Mouse (Mus musculus) heart, embryonic 16.5 days (tissue): Measurements from ENCODE around the gene Col6a2. TPM values are rescaled to one million over a fixed set of nuclear protein-coding genes. Genes with fewer than 3 reads are reported as not detected.

Experiments
- ATAC-seq: fragments of 200-750 bp; cut with Nextera tagmentation; replicated peaks from 2 replicates; pipeline ENCODE4 v1.8.0; 2017; ENCODE audit warnings: moderate number of reproducible peaks; ENCODE audit not compliant: insufficient read depth, low FRiP score; ENCODE audit errors: extremely low read depth
- H3K27ac ChIP-seq: fragments of 300-500 bp; sonication (generic); 2 replicates; pipeline ENCODE4 v1.5.1; 2014; ENCODE audit warnings: mild to moderate bottlenecking, low read length, control low read depth, moderate library complexity
- H3K27me3 ChIP-seq: fragments of 300-500 bp; sonication (generic); 2 replicates; pipeline ENCODE4 v1.6.1; 2014; ENCODE audit warnings: low read length, mixed read lengths; ENCODE audit not compliant: control insufficient read depth, insufficient read depth
- H3K36me3 ChIP-seq: fragments of 300-500 bp; sonication (generic); 2 replicates; pipeline ENCODE4 v1.6.1; 2014; ENCODE audit not compliant: control insufficient read depth, insufficient read depth
- H3K4me1 ChIP-seq: fragments of 300-500 bp; sonication (generic); 2 replicates; pipeline ENCODE4 v1.6.1; 2014; ENCODE audit warnings: low read length, mixed read lengths; ENCODE audit not compliant: control insufficient read depth, insufficient read depth
- H3K4me2 ChIP-seq: fragments of 300-500 bp; sonication (generic); 2 replicates; pipeline ENCODE4 v1.6.1; 2014; ENCODE audit warnings: low read depth, mild to moderate bottlenecking, control low read depth, low read length
- H3K4me3 ChIP-seq: fragments of 300-500 bp; sonication (generic); 2 replicates; pipeline ENCODE4 v1.5.1; 2014; ENCODE audit warnings: mild to moderate bottlenecking, control low read depth, low read length
- H3K9ac ChIP-seq: fragments of 300-500 bp; sonication (generic); 2 replicates; pipeline ENCODE4 v1.6.1; 2014; ENCODE audit warnings: low read length, control low read depth
- H3K9me3 ChIP-seq: fragments of 300-500 bp; sonication (generic); replicated peaks from 2 replicates; pipeline ENCODE4 v1.6.1; 2016; ENCODE audit warnings: low read length; ENCODE audit not compliant: control insufficient read depth
- WGBS: fragments of 180-500 bp; shearing (Covaris S2); extraction: QIAGEN DNeasy Blood & Tissue Kit; methylation state at CpG from one replicate; pipeline ENCODE4 v1.1.7; 2014; 5-methylcytosine and 5-hydroxymethylcytosine counted together
- polyA plus RNA-seq: library from polyadenylated mRNA; unstranded; fragments of >200 nt; fragmentation: Nextera tagmentation; extraction: Ambion mirVana; gene quantifications from 2 replicates; pipeline ENCODE4 v1.2.1, GENCODE M21; 2015

Col6a2 gene
- polyA plus RNA-seq, 1 experiment from 2014 or later: 100 TPM

GRCm38 (mm10) chr10:76627714-76628113, 4.3 kb upstream of the Col6a2 start:
- H3K27ac ChIP-seq: no peak overlapping the region
- ATAC-seq: no peak
- H3K9ac ChIP-seq: no peak overlapping the region

DNA sequence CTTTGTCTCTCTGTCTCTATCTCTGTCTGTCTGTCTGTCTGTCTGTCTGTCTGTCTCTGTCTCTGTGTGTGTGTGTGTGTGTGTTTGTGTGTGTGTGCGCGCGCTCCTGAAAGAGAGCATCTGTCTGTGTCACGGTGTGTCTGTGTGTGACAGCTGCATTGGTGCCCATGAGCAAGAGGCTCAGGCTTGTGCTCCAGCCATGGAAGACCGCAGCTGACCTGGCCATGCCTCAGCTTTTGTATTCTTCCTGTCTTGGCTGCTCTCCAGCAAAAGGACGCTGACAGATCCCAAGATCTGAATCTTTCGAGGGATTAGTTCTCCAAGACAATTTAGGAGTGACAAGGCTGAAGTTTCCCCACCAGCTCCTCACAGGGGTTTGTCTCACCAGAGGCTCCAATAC, 1.5 kb upstream of the Col6a2 start:
- Histone ChIP-seq H3K27me3 (no peaks in the 10 kb centered on the region), H3K27ac (no peak overlapping the region), H3K4me3 (no peak overlapping the region), H3K9ac (no peak overlapping the region), H3K4me1 (peaks cover 12% of the 10 kb centered on the region; the same call in 1 of the 2 replicates), H3K36me3 (no peaks in the 10 kb centered on the region), H3K4me2 (no peak overlapping the region), H3K9me3 (no peaks in the 10 kb centered on the region)
- no peak for ATAC-seq
- 62% methylated on average over 7 of the region's 7 CpGs for WGBS

More at GRCm38 (mm10) chr10:76627714-76628113, 4.3 kb upstream of the Col6a2 start:
- Histone ChIP-seq H3K36me3 (no peaks in the 10 kb centered on the region), H3K4me2 (no peak overlapping the region), H3K9me3 (no peaks in the 10 kb centered on the region), H3K4me3 (no peak overlapping the region), H3K27me3 (no peaks in the 10 kb centered on the region), H3K4me1 (peaks cover 6% of the 10 kb centered on the region; the same call in 1 of the 2 replicates)
- 75% methylated on average over 5 of the region's 5 CpGs for WGBS

DNA sequence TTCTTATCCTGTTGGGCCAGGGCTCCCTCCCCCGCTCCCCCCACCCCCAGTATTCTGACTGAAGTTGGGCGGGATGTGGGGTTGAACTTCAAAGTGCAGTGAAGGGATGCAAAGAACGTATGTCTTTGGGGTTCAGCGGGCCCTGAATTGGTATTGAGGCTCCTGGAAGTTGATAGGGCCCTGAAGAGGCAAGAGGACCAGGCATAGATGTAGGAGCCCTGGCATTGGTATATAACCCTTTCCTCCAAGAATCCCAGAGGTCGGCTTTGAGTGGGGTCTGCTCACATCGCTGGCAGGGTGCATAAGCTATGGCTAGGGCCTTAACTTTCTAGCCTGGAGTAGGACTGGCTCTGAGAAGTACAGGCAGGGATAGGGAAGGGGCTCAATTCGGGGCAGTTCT, 304 bp upstream of the Col6a2 start:
- Histone ChIP-seq H3K4me2 (peak overlapping the region; percentile 75), H3K4me1 (peaks cover 12% of the 10 kb centered on the region; the same call in 1 of the 2 replicates), H3K36me3 (no peaks in the 10 kb centered on the region), H3K9ac (peak overlapping the region; percentile 78), H3K9me3 (no peaks in the 10 kb centered on the region), H3K27ac (peak overlapping the region; percentile 53; the same call in 1 of the 2 replicates), H3K27me3 (no peaks in the 10 kb centered on the region), H3K4me3 (peak overlapping the region; percentile 61)
- ATAC-seq: no peak
- WGBS: 25% methylated on average over 7 of the region's 7 CpGs

DNA sequence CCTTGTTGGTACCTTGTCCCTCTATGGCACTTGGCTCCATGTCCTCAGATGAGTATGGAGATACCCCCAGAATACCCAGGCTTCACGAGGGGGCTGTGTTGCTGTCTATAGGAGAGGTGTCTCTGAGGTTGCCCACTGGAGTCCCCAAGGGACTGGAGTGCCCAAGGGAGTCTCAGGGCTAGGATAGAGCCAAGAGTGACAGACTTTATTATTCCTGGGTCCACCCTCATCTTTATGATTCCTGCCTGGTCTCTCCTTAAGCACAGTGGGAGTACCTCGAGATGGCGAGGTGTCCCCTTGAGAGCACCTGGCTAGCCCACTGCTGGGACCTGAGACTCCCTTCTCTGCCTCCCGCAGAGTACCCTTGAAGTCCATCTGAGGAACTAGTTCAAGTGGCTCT, 1.0 kb downstream of the Col6a2 start:
- Histone ChIP-seq H3K4me3 (peak overlapping the region; percentile 61), H3K9ac (peak overlapping the region; percentile 78), H3K27me3 (no peaks in the 10 kb centered on the region), H3K36me3 (no peaks in the 10 kb centered on the region), H3K9me3 (no peaks in the 10 kb centered on the region), H3K27ac (no peak overlapping the region), H3K4me1 (peaks cover 12% of the 10 kb centered on the region; the same call in 1 of the 2 replicates), H3K4me2 (peak overlapping the region; percentile 75)
- no peak for ATAC-seq
- 76% methylated on average over 4 of the region's 4 CpGs for WGBS

DNA sequence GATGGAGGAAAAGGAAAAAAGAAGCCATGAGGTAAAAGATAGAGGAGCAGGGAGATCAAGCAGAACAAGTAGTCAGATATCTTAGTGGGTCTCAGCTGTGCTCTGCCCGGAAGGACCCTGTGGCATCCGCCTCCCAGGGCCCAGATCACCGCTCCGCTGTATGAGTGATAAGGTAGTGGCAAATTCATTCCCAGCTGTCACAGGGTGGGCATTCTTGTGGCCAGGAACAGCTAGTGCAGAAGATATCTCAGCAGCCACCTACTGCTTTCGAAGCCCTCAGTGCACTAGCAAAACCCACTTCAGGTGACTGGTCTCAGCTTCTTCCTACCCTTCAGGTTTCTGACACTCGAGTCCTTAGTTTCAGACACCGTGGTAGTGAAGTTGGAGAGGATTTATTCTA, 11.0 kb downstream of the Col6a2 start:
- Histone ChIP-seq H3K36me3 (peaks cover 41% of the 10 kb centered on the region), H3K9ac (no peak overlapping the region), H3K27ac (peak overlapping the region; percentile 56; the same call in 1 of the 2 replicates), H3K4me2 (no peak overlapping the region), H3K4me3 (no peak overlapping the region), H3K4me1 (peaks cover 8% of the 10 kb centered on the region), H3K27me3 (no peaks in the 10 kb centered on the region), H3K9me3 (no peaks in the 10 kb centered on the region)
- ATAC-seq: 0 out of 2 replicates have a peak, but pooled peaks have one; percentile 26
- 57% methylated on average over 7 of the region's 7 CpGs for WGBS

DNA sequence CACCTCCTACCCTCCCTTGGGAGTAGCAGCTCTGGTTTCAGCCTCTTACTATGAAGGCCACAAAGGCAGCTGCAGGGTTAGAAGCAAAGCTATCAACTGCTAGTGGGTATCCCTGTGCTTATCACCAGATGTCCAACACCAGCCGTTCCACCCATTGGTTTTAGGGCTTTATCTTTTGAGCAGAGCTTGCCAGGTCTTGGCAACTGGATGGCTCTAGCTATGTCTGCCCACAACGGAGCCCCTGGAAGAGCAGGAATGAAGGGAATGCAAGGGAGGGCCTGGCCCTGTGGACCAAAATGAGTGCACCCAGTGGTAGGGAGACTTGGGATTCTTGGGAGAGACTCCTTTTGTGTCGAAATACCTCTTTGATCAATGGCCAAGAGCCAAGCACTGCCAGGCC, 20.7 kb downstream of the Col6a2 start:
- Histone ChIP-seq H3K4me2 (peak overlapping the region; percentile 8; the same call in 1 of the 2 replicates), H3K9me3 (no peaks in the 10 kb centered on the region), H3K27ac (peak overlapping the region; percentile 78), H3K4me3 (no peak overlapping the region), H3K36me3 (peaks cover 30% of the 10 kb centered on the region), H3K27me3 (no peaks in the 10 kb centered on the region), H3K4me1 (peaks cover 14% of the 10 kb centered on the region), H3K9ac (no peak overlapping the region)
- ATAC-seq: peak; percentile 85
- WGBS: 18% methylated on average over 3 of the region's 3 CpGs

DNA sequence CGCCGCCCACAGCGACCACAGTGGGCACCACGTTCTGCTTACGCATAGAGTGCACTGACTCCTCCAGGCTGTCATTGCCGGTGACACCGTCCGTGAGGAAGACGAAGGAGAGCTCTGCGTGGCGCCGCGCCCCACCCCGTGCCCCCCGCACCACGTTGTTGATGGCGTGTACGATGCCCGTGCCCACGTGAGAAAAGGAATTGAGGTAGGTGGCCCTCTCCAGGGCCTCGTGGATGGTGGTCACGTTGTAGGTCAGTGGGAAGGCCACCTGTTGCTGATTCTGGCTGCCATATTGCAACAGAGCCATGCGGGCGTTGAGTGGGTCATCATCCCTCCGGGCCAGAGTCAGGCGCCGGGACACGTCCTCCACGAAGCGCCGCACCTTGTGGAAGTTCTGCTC, 27.1 kb downstream of the Col6a2 start:
- 90% methylated on average over 31 of the region's 31 CpGs for WGBS
- Histone ChIP-seq H3K9me3 (no peaks in the 10 kb centered on the region), H3K4me1 (no peaks in the 10 kb centered on the region; the same call in 1 of the 2 replicates), H3K9ac (no peak overlapping the region), H3K4me2 (no peak overlapping the region), H3K4me3 (no peak overlapping the region), H3K36me3 (peaks cover 7% of the 10 kb centered on the region), H3K27me3 (no peaks in the 10 kb centered on the region), H3K27ac (no peak overlapping the region)
- no peak for ATAC-seq

DNA sequence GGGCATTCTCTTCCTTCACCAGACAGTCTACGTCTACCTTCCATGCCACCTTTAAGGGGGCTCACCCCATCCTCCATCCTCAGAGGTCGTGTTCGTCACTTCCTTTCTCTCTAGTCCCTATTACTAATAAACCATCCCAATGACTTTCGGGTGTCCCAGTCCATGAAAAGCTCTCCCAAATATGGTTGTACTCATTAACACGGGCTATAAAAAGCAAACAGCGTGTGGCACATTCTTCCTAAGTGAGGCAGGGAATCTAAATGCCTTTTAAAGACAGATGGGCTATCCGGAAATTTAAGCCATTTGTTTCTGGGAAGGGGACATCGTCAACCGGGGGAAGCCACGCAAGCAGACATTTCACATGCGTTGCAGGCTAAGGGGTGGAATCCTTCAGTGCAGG, 33.2 kb downstream of the Col6a2 start:
- ATAC-seq: peak; percentile 68
- Histone ChIP-seq H3K4me1 (peaks cover 9% of the 10 kb centered on the region; the same call in 1 of the 2 replicates), H3K36me3 (no peaks in the 10 kb centered on the region), H3K27me3 (no peaks in the 10 kb centered on the region), H3K27ac (peak overlapping the region; percentile 91), H3K9ac (no peak overlapping the region), H3K4me3 (no peak overlapping the region), H3K4me2 (no peak overlapping the region), H3K9me3 (no peaks in the 10 kb centered on the region)
- WGBS: 43% methylated on average over 11 of the region's 11 CpGs

GRCm38 (mm10) chr10:76586190-76586589, 37.2 kb downstream of the Col6a2 start:
- Histone ChIP-seq H3K36me3 (no peaks in the 10 kb centered on the region), H3K4me3 (no peak overlapping the region), H3K9ac (no peak overlapping the region), H3K9me3 (no peaks in the 10 kb centered on the region), H3K27ac (peak overlapping the region; percentile 81), H3K4me2 (no peak overlapping the region), H3K27me3 (no peaks in the 10 kb centered on the region), H3K4me1 (peaks cover 16% of the 10 kb centered on the region)
- ATAC-seq: peak; percentile 83
- 18% methylated on average over 1 of the region's 1 CpGs for WGBS
